Mouse (Mus musculus): Measurements from ENCODE around the gene Olfr1277. TPM values are rescaled to one million over a fixed set of nuclear protein-coding genes. Genes with fewer than 3 reads are reported as not detected.

The Olfr1277 gene
- not detected for total RNA-seq (2022)

GRCm38 (mm10) chr2:111274006-111274405 is at the start of gene Olfr1277:
Olfr1277 (minus strand) TSS chr2:111274106.
- DNase-seq (ENCODE audit: low spot score in 2 of 2): no peak

- no peak for DNase-seq (ENCODE audit: low spot score in 2 of 2)
Measured at GRCm38 (mm10) chr2:111313717-111314116, 39.8 kb upstream of the Olfr1277 start, which contains the start of gene Olfr1280. Olfr1280 (plus strand) TSS chr2:111314017.

DNA sequence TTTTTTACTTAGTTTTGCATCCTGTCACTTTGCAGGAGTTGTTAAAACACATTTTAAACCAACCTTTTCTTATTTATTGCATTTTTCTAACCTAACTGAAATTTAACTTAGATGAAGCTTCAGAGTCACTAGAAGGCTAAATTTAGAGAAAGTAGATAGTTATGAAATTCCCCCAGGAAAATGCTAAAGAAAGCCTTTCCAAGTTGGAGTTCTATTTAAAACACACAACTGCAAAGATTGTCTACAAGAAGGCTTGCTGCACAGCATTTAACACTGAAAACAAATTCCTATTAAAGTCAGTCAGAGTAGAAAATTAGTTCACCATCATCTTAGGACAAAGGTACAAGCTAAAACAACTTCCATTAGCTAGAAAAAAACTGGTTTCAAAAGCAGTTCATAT is 26.5 kb upstream of the Olfr1277 start, which contains the start of gene Olfr1279:
Gene Olfr1279, plus strand, starts transcription at position 262 of the 400 bp plus-strand sequence.
- DNase-seq (ENCODE audit: low spot score in 2 of 2): no peak

GRCm38 (mm10) chr2:111298541-111298940 is 24.6 kb upstream of the Olfr1277 start:
- DNase-seq (ENCODE audit: low spot score in 2 of 2): no peak

- DNase-seq (ENCODE audit: low spot score in 2 of 2): no peak
Measured at GRCm38 (mm10) chr2:111289836-111290235, 15.9 kb upstream of the Olfr1277 start, which contains the start of gene Olfr1278. Olfr1278 (plus strand) TSS chr2:111290136.

- DNase-seq (ENCODE audit: low spot score in 2 of 2): no peak
Measured at GRCm38 (mm10) chr2:111254216-111254615, 19.7 kb downstream of the Olfr1277 start, which contains the start of gene Olfr1276. Olfr1276 (plus strand) TSS chr2:111254516.

DNA sequence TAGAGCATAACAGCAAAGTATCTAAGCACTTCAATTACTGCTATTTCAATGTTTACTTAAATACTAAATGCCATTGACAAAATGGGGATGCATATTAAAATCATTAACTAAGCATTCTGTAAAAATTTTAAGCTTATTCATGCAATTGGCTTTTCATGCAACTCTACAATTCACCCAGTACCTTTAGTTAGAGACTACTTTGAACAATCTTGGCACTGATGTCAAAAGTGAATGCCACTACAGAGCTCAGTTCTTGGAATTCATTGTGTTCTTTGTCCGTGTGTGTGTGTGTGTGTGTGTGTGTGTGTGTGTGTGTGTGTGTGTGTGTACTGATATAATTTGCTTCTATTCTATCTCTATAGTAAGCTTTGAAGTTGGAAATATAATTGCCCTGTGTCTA is 38.7 kb downstream of the Olfr1277 start, which contains the start of gene Olfr1275:
Gene Olfr1275, minus strand, starts transcription at position 101 of the 400 bp plus-strand sequence.
- no peak for DNase-seq (ENCODE audit: low spot score in 2 of 2)

DNA sequence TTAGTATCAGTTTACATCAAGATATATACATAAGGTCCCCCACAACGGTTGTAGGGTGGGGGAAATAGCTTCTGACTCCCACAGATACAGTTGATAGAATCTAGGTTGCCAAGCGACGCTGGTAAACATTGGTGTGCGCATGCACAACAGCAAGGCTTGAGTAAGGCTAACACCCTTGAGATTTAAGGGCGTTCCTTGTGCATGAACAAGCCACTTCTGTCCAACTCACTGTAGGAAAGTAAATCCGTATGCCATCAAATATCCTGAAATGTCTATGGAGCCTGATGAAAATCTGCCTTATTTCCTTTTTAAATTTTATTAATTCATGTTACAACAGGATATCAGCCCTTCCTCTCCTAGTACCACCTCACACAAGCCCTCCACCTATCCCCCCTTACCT is 44.4 kb downstream of the Olfr1277 start, which contains the start of gene 4930430A15Rik:
Gene 4930430A15Rik, minus strand, starts transcription at position 101 of the 400 bp plus-strand sequence.
- no peak for DNase-seq (ENCODE audit: low spot score in 2 of 2)

Other genes starting within 250 kb of the Olfr1277 start
- gene Gm13941, start 168.1 kb downstream of the Olfr1277 start, total RNA-seq (2022): not detected
- not detected for gene Gm15130, start 121.2 kb downstream of the Olfr1277 start, total RNA-seq (2022)
- not detected for gene 4930430A15Rik, start 44.5 kb downstream of the Olfr1277 start, total RNA-seq (2022)
- not detected for gene Olfr1275, start 38.8 kb downstream of the Olfr1277 start, total RNA-seq (2022)
- gene Olfr1276, start 19.6 kb downstream of the Olfr1277 start, total RNA-seq (2022): not detected
- gene Olfr1278, start 16.0 kb upstream of the Olfr1277 start, total RNA-seq (2022): not detected
- not detected for gene Olfr1279, start 26.5 kb upstream of the Olfr1277 start, total RNA-seq (2022)
- gene Olfr1280, start 39.9 kb upstream of the Olfr1277 start, total RNA-seq (2022): not detected
- not detected for gene Olfr1281, start 52.4 kb upstream of the Olfr1277 start, total RNA-seq (2022)
- not detected for gene Olfr1282, start 62.0 kb upstream of the Olfr1277 start, total RNA-seq (2022)
- gene Olfr1283, start 92.7 kb upstream of the Olfr1277 start, total RNA-seq (2022): not detected
- not detected for gene Olfr1284, start 101.4 kb upstream of the Olfr1277 start, total RNA-seq (2022)
- not detected for gene Olfr1286, start 149.0 kb upstream of the Olfr1277 start, total RNA-seq (2022)
- gene Olfr1287, start 175.0 kb upstream of the Olfr1277 start, total RNA-seq (2022): not detected
- not detected for gene Olfr1288, start 200.0 kb upstream of the Olfr1277 start, total RNA-seq (2022)
- not detected for gene Olfr1289, start 206.7 kb upstream of the Olfr1277 start, total RNA-seq (2022)
- gene Olfr1290, start 219.7 kb upstream of the Olfr1277 start, total RNA-seq (2022): not detected
- not detected for gene Olfr1291-ps1, start 223.1 kb upstream of the Olfr1277 start, total RNA-seq (2022)